In the genomic region with DNA sequence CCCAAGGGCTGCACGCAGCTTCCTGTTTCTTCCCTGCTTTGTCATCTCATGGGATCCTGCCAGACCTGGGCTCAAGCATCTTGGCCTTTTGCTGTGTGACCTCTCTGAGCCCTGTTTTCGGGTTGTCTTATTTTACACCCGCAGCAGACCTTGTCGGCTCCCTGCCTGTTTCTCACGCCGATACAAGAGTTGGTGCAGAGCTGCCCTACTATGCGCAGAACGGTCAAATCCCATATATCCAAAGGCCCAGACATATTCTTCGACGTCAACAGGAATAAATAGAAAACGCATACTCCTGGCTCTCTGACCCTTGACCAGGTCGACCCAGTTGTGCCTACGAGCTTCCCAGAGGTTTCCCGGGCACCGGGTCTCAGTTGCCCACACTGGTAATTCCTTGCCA, we compare ENCODE assay signal across 10 mouse cellular contexts. TPM values are rescaled to one million over a fixed set of nuclear protein-coding genes. Genes with fewer than 3 reads are reported as not detected.
DNase-seq lines count a peak whose midpoint lies in the region; ATAC-seq and TF ChIP-seq lines count a peak whose summit lies in the region.
"Had no signal": no experiment of that assay in that cellular context is flagged by ENCODE, and none has a peak within 500 bp of the region (broad histone marks: within the 10 kb centered on the region; RNA-seq: fewer than 3 reads in every experiment).

No protein-coding gene starts in this region.

- H3K9me3 ChIP-seq in kidney, embryonic 15.5 days (replicated peaks): no peaks in the 10 kb centered on the region
- no peaks in the 10 kb centered on the region for H3K9me3 ChIP-seq in embryonic facial prominence, embryonic 13.5 days
- no peaks in the 10 kb centered on the region for H3K9me3 ChIP-seq in intestine, postnatal 0 days (ENCODE audit: control insufficient read depth)
- H3K9me3 ChIP-seq in midbrain, postnatal 0 days (ENCODE audit: low read length): no peaks in the 10 kb centered on the region
- H3K9me3 ChIP-seq: megakaryocyte, embryonic 14.5 days had no signal

- peak overlapping the region; percentile 33; the same call in 1 of the 2 replicates for H3K4me3 ChIP-seq in kidney, embryonic 15.5 days (replicated peaks)
- H3K4me3 ChIP-seq in embryonic facial prominence, embryonic 13.5 days: peak overlapping the region; percentile 38
- H3K4me3 ChIP-seq in intestine, postnatal 0 days (ENCODE audit: low read depth, low read length): no peak overlapping the region
- no peak overlapping the region for H3K4me3 ChIP-seq in midbrain, postnatal 0 days (ENCODE audit: low read depth, low read length)
- no peak overlapping the region for H3K4me3 ChIP-seq in lung, adult 2 months (replicated peaks; ENCODE audit: extremely low read depth, low read depth, low read length)

- TF ChIP-seq POLR2A in lung, adult 2 months (IDR thresholded peaks at IDR 0.05; ENCODE audit: borderline replicate concordance, extremely low read depth, low read depth, low read length): no peak

- peaks cover 31% of the 10 kb centered on the region for H3K4me1 ChIP-seq in kidney, embryonic 15.5 days
- H3K4me1 ChIP-seq in embryonic facial prominence, embryonic 13.5 days: peaks cover 16% of the 10 kb centered on the region
- H3K4me1 ChIP-seq in intestine, postnatal 0 days (replicated peaks; ENCODE audit: control insufficient read depth, insufficient read depth, low read length): no peaks in the 10 kb centered on the region
- H3K4me1 ChIP-seq in midbrain, postnatal 0 days (ENCODE audit: insufficient read depth, low read length): no peaks in the 10 kb centered on the region
- peaks cover 7% of the 10 kb centered on the region; the same call in 1 of the 2 replicates for H3K4me1 ChIP-seq in lung, adult 2 months (ENCODE audit: control insufficient read depth, insufficient read depth, low read length)

- no peaks in the 10 kb centered on the region for H3K27me3 ChIP-seq in kidney, embryonic 15.5 days
- no peaks in the 10 kb centered on the region for H3K27me3 ChIP-seq in embryonic facial prominence, embryonic 13.5 days
- no peaks in the 10 kb centered on the region for H3K27me3 ChIP-seq in intestine, postnatal 0 days (replicated peaks; ENCODE audit: control insufficient read depth, insufficient read depth, low read length)
- H3K27me3 ChIP-seq in midbrain, postnatal 0 days (ENCODE audit: insufficient read depth, low read length): no peaks in the 10 kb centered on the region

- ATAC-seq in kidney, embryonic 15.5 days (replicated peaks; ENCODE audit: low FRiP score): 0 out of 2 replicates have a peak, but pooled peaks have one; percentile 5
- ATAC-seq in embryonic facial prominence, embryonic 13.5 days (ENCODE audit: insufficient number of reproducible peaks, insufficient read depth, low FRiP score, low TSS enrichment, low read depth): no peak
- ATAC-seq in intestine, postnatal 0 days: no peak
- ATAC-seq in midbrain, postnatal 0 days (ENCODE audit: low FRiP score): no peak
- ATAC-seq in monocyte, adult 5-6 weeks (replicated peaks; ENCODE audit: insufficient number of reproducible peaks, low FRiP score, low TSS enrichment, poor library complexity, severe bottlenecking): no peak

- no peak for TF ChIP-seq CTCF in intestine, postnatal 0 days (IDR thresholded peaks at IDR 0.05; ENCODE audit: low read depth)
- no peak for TF ChIP-seq CTCF in midbrain, postnatal 0 days (IDR thresholded peaks at IDR 0.05)
- no peak for TF ChIP-seq CTCF in lung, adult 2 months (IDR thresholded peaks at IDR 0.05; ENCODE audit: insufficient read depth, low read length)

- WGBS in kidney, embryonic 15.5 days: 73% methylated on average over 15 of the region's 15 CpGs
- WGBS in embryonic facial prominence, embryonic 13.5 days: 81% methylated on average over 15 of the region's 15 CpGs
- WGBS in intestine, postnatal 0 days: 78% methylated on average over 15 of the region's 15 CpGs
- WGBS in midbrain, postnatal 0 days: 82% methylated on average over 15 of the region's 15 CpGs
- 65% methylated on average over 15 of the region's 15 CpGs for WGBS in lung, adult 2 months

- H3K9ac ChIP-seq in kidney, embryonic 15.5 days: peak overlapping the region; percentile 50
- peak overlapping the region; percentile 67 for H3K9ac ChIP-seq in embryonic facial prominence, embryonic 13.5 days
- H3K9ac ChIP-seq in intestine, postnatal 0 days (ENCODE audit: low read depth, low read length): no peak overlapping the region
- no peak overlapping the region for H3K9ac ChIP-seq in midbrain, postnatal 0 days (replicated peaks; ENCODE audit: low read length, poor library complexity, severe bottlenecking)

- peaks cover 25% of the 10 kb centered on the region for H3K36me3 ChIP-seq in kidney, embryonic 15.5 days
- no peaks in the 10 kb centered on the region for H3K36me3 ChIP-seq in embryonic facial prominence, embryonic 13.5 days
- peaks cover 35% of the 10 kb centered on the region for H3K36me3 ChIP-seq in intestine, postnatal 0 days (ENCODE audit: control insufficient read depth, insufficient read depth)
- H3K36me3 ChIP-seq in midbrain, postnatal 0 days (ENCODE audit: insufficient read depth, low read length): peaks cover 8% of the 10 kb centered on the region

- DNase-seq in kidney, postnatal 36 days: no peak
- no peak for DNase-seq in midbrain, postnatal 0 days (ENCODE audit: low spot score)
- no peak for DNase-seq in frontal cortex, postnatal 10 days (ENCODE audit: low spot score in 2 of 2)
- DNase-seq in lung, adult 2 months: no peak

- peak overlapping the region; percentile 97 for H3K27ac ChIP-seq in kidney, embryonic 15.5 days
- H3K27ac ChIP-seq in embryonic facial prominence, embryonic 13.5 days: peak overlapping the region; percentile 86
- H3K27ac ChIP-seq in intestine, postnatal 0 days (ENCODE audit: low read depth, low read length): peak overlapping the region; percentile 67
- peak overlapping the region; percentile 68; the same call in 1 of the 2 replicates for H3K27ac ChIP-seq in midbrain, postnatal 0 days (ENCODE audit: low read depth, low read length)

- H3K4me2 ChIP-seq in kidney, embryonic 15.5 days: peak overlapping the region; percentile 62
- peak overlapping the region; percentile 60 for H3K4me2 ChIP-seq in embryonic facial prominence, embryonic 13.5 days
- peak overlapping the region; percentile 39; the same call in 1 of the 2 replicates for H3K4me2 ChIP-seq in intestine, postnatal 0 days (replicated peaks; ENCODE audit: low read depth)
- no peak overlapping the region for H3K4me2 ChIP-seq in midbrain, postnatal 0 days (ENCODE audit: low read depth, low read length, poor library complexity, severe bottlenecking)

RNA-seq across cellular contexts. Expression of a gene that starts 40.3 kb away (rescaled TPM):
- 7.0 and 7.5 TPM in 2 replicates for polyA plus RNA-seq in kidney, embryonic 15.5 days (2015; fragmentation: Nextera tagmentation; extraction: Ambion mirVana)
- 8.6 and 10.2 TPM in 2 replicates for polyA plus RNA-seq in embryonic facial prominence, embryonic 13.5 days (2015; fragmentation: Nextera tagmentation; extraction: Ambion mirVana)
- 8.0 and 10.4 TPM in 2 replicates for polyA plus RNA-seq in intestine, postnatal 0 days (2015; fragmentation: Nextera tagmentation; extraction: Ambion mirVana)
- total RNA-seq in midbrain, postnatal 0 days (2014; rRNA removed): 11.7 and 11.8 TPM in 2 replicates
- 3.3 and 3.8 TPM in 2 replicates for polyA plus RNA-seq in midbrain, postnatal 0 days (2015; fragmentation: Nextera tagmentation; extraction: Ambion mirVana)
- 3.3 to 5.9 TPM (median 3.7 TPM) in 3 replicates for total RNA-seq in monocyte, adult 5-6 weeks (2017)
- polyA plus RNA-seq in lung, adult 2 months (2012; rRNA removed): 29.0 and 32.0 TPM in 2 replicates

RNA-seq across cellular contexts. Expression of a gene that starts 46.0 kb away (rescaled TPM):
- 0.19 TPM in 1 of 2 replicates, not detected in the other for polyA plus RNA-seq in kidney, embryonic 15.5 days (2015; fragmentation: Nextera tagmentation; extraction: Ambion mirVana)
- 0.61 TPM in 1 of 2 replicates, not detected in the other for polyA plus RNA-seq in embryonic facial prominence, embryonic 13.5 days (2015; fragmentation: Nextera tagmentation; extraction: Ambion mirVana)
- not detected in 2 replicates for polyA plus RNA-seq in intestine, postnatal 0 days (2015; fragmentation: Nextera tagmentation; extraction: Ambion mirVana)
- total RNA-seq in midbrain, postnatal 0 days (2014; rRNA removed): not detected in 2 replicates
- not detected in 2 replicates for polyA plus RNA-seq in midbrain, postnatal 0 days (2015; fragmentation: Nextera tagmentation; extraction: Ambion mirVana)
- not detected in 3 replicates for total RNA-seq in monocyte, adult 5-6 weeks (2017)
- 0.08 TPM in 1 of 2 replicates, not detected in the other for polyA plus RNA-seq in lung, adult 2 months (2012; rRNA removed)
- polyA plus RNA-seq: testis, adult 2 months had no signal

Comparison
In these comparisons a context has a peak if more than half of its experiments do, and no peak if none do; other contexts are left out.
1. H3K4me3 ChIP-seq: peak in kidney, embryonic 15.5 days (single experiment) and embryonic facial prominence, embryonic 13.5 days (single experiment); none in intestine, postnatal 0 days (single experiment), midbrain, postnatal 0 days (single experiment) and lung, adult 2 months (single experiment).
2. H3K9ac ChIP-seq: peak in kidney, embryonic 15.5 days (single experiment) and embryonic facial prominence, embryonic 13.5 days (single experiment); none in intestine, postnatal 0 days (single experiment) and midbrain, postnatal 0 days (single experiment).
3. Peak in every context shown above with its lines, with median percentiles within 50 percentile points of each other: H3K27ac ChIP-seq.